Mouse (Mus musculus): ENCODE data around the gene Lgals1.

Lgals1 gene

GRCm38 (mm10) chr15:78913632-78914090 is 12.9 kb upstream of the Lgals1 start, which contains the start of gene Pdxp:
Gene Pdxp (plus strand): TSS chr15:78913919.
- peak; percentile 92 for DNase-seq

GRCm38 (mm10) chr15:78914091-78914822 is 12.3 kb upstream of the Lgals1 start:
- DNase-seq, result no peak

GRCm38 (mm10) chr15:78914823-78915659 is 11.5 kb upstream of the Lgals1 start:
- DNase-seq, result no peak

- DNase-seq, result peak; percentile 65
Observed at GRCm38 (mm10) chr15:78915660-78916017, 10.9 kb upstream of the Lgals1 start.

- DNase-seq, result no peak
Observed at GRCm38 (mm10) chr15:78916052-78916826, 10.3 kb upstream of the Lgals1 start.

GRCm38 (mm10) chr15:78918126-78918525 is 8.4 kb upstream of the Lgals1 start:
- no peak for DNase-seq

- DNase-seq, result no peak
Observed at GRCm38 (mm10) chr15:78919914-78920313, 6.6 kb upstream of the Lgals1 start.

GRCm38 (mm10) chr15:78922700-78923099 is 3.8 kb upstream of the Lgals1 start:
- DNase-seq, result no peak

GRCm38 (mm10) chr15:78923585-78923984 is 2.9 kb upstream of the Lgals1 start:
- no peak for DNase-seq

- DNase-seq, result peak; percentile 54
Observed at GRCm38 (mm10) chr15:78925129-78925528, 1.4 kb upstream of the Lgals1 start.

- DNase-seq, result peak; percentile 33
Observed at GRCm38 (mm10) chr15:78927021-78927787, 679 bp downstream of the Lgals1 start.

GRCm38 (mm10) chr15:78927788-78928457 is 1.4 kb downstream of the Lgals1 start:
- DNase-seq, result peak; percentile 74

GRCm38 (mm10) chr15:78928539-78928938 is 2.0 kb downstream of the Lgals1 start:
- no peak for DNase-seq

GRCm38 (mm10) chr15:78930192-78930706 is 3.7 kb downstream of the Lgals1 start:
- DNase-seq, result no peak

- no peak for DNase-seq
Observed at GRCm38 (mm10) chr15:78930801-78931426, 4.4 kb downstream of the Lgals1 start.

- peak; percentile 37 for DNase-seq
Observed at GRCm38 (mm10) chr15:78931577-78931976, 5.1 kb downstream of the Lgals1 start.

- DNase-seq, result peak; percentile 80
Observed at GRCm38 (mm10) chr15:78934784-78935320, 8.3 kb downstream of the Lgals1 start, which contains the start of gene Nol12. Gene Nol12 (plus strand): TSS chr15:78934933.

GRCm38 (mm10) chr15:78936403-78936802 is 9.9 kb downstream of the Lgals1 start:
- no peak for DNase-seq

- DNase-seq, result no peak
Observed at GRCm38 (mm10) chr15:78937311-78937710, 10.8 kb downstream of the Lgals1 start.

GRCm38 (mm10) chr15:78937963-78938362 is 11.4 kb downstream of the Lgals1 start:
- DNase-seq, result no peak

- DNase-seq, result no peak
Observed at GRCm38 (mm10) chr15:78940325-78940724, 13.8 kb downstream of the Lgals1 start.
